Mouse (Mus musculus) embryonic facial prominence, embryonic 13.5 days (tissue): ENCODE measurements around the gene Sprr2d. TPM values are rescaled to one million over a fixed set of nuclear protein-coding genes. Genes with fewer than 3 reads are reported as not detected.

Experiments
- ATAC-seq: fragments of 200-750 bp; cut with Nextera tagmentation; 2 replicates; pipeline ENCODE4 v1.8.0; 2017; ENCODE audit warnings: low read depth; ENCODE audit not compliant: insufficient number of reproducible peaks, insufficient read depth, low FRiP score, low TSS enrichment
- H3K27ac ChIP-seq: fragments of 300-500 bp; sonication (generic); 2 replicates; pipeline ENCODE4 v1.5.1; 2015; ENCODE audit warnings: moderate library complexity, mild to moderate bottlenecking, inconsistent platforms
- H3K27me3 ChIP-seq: fragments of 300-500 bp; sonication (generic); 2 replicates; pipeline ENCODE4 v1.6.1; 2015; ENCODE audit warnings: mild to moderate bottlenecking, inconsistent platforms
- H3K36me3 ChIP-seq: fragments of 300-500 bp; sonication (generic); 2 replicates; pipeline ENCODE4 v1.6.1; 2015; ENCODE audit warnings: mild to moderate bottlenecking, inconsistent platforms
- H3K4me1 ChIP-seq: fragments of 300-500 bp; sonication (generic); 2 replicates; pipeline ENCODE4 v1.6.1; 2015; ENCODE audit warnings: inconsistent platforms
- H3K4me2 ChIP-seq: fragments of 300-500 bp; sonication (generic); 2 replicates; pipeline ENCODE4 v1.6.1; 2015; ENCODE audit warnings: moderate library complexity, mild to moderate bottlenecking, inconsistent platforms
- H3K4me3 ChIP-seq: fragments of 300-500 bp; sonication (generic); 2 replicates; pipeline ENCODE4 v1.5.1; 2015; ENCODE audit warnings: mild to moderate bottlenecking, inconsistent platforms
- H3K9ac ChIP-seq: fragments of 300-500 bp; sonication (generic); 2 replicates; pipeline ENCODE4 v1.6.1; 2015; ENCODE audit warnings: mild to moderate bottlenecking, inconsistent platforms
- H3K9me3 ChIP-seq: fragments of 300-500 bp; sonication (generic); 2 replicates; pipeline ENCODE4 v1.6.1; 2016; ENCODE audit warnings: inconsistent platforms
- WGBS: fragments of 180-500 bp; shearing (Covaris S2); methylation state at CpG from one replicate; pipeline ENCODE4 v1.1.7; 2015; ENCODE audit warnings: mixed read lengths; 5-methylcytosine and 5-hydroxymethylcytosine counted together
- polyA plus RNA-seq: library from polyadenylated mRNA; unstranded; fragments of >200 nt; fragmentation: Nextera tagmentation; extraction: Ambion mirVana; gene quantifications from 2 replicates; pipeline ENCODE4 v1.2.1, GENCODE M21; 2015

Sprr2d gene
- not detected in 2 replicates for polyA plus RNA-seq

GRCm38 (mm10) chr3:92338840-92339239, at the start of gene Sprr2d:
Gene Sprr2d, plus strand, starts transcription at chr3:92339140.
- Histone ChIP-seq H3K27ac (no peak within 1 kb of the TSS), H3K27me3 (no peaks in the 10 kb centered on the region), H3K9me3 (no peaks in the 10 kb centered on the region), H3K4me2 (no peak within 1 kb of the TSS), H3K9ac (no peak within 1 kb of the TSS), H3K4me1 (no peaks in the 10 kb centered on the region), H3K4me3 (no peak within 1 kb of the TSS), H3K36me3 (no peaks in the 10 kb centered on the region)
- ATAC-seq = no peak
- WGBS = 92% methylated on average over 5 of the region's 5 CpGs

DNA sequence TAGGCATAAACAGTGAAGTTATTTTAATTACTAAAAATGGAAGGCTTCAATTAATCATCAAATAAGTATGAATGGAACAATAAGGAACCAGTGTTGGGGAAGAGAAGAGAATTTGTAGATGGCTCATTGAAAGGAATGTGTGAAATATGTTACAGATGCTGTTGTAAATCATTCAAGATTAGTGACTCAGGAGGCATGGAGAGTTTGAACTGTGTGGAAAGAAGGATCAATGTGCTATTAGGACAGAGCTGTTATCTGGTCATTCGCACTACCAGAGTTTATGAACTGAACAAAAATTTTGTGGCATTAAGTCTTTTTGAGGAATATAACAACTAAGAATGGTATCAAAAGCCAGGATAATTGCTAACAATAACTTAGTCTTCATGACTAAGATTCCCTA, 31.5 kb upstream of the Sprr2d start:
- Histone ChIP-seq H3K9me3 (no peaks in the 10 kb centered on the region), H3K4me3 (no peak overlapping the region), H3K9ac (no peak overlapping the region), H3K36me3 (no peaks in the 10 kb centered on the region), H3K27me3 (no peaks in the 10 kb centered on the region), H3K27ac (no peak overlapping the region), H3K4me2 (no peak overlapping the region), H3K4me1 (no peaks in the 10 kb centered on the region)
- 79% methylated on average over 1 of the region's 1 CpGs for WGBS
- ATAC-seq = no peak

GRCm38 (mm10) chr3:92316320-92316719, 22.6 kb upstream of the Sprr2d start, which contains the start of gene Sprr2b:
Gene Sprr2b, plus strand, starts transcription at chr3:92316620.
- no peak for ATAC-seq

GRCm38 (mm10) chr3:92317384-92317783, 21.6 kb upstream of the Sprr2d start:
- H3K9me3 ChIP-seq = no peaks in the 10 kb centered on the region
- H3K27ac ChIP-seq = no peak overlapping the region
- H3K4me3 ChIP-seq = no peak overlapping the region
- no peaks in the 10 kb centered on the region for H3K27me3 ChIP-seq
- H3K4me1 ChIP-seq = no peaks in the 10 kb centered on the region
- 69% methylated on average over 2 of the region's 2 CpGs for WGBS
- H3K4me2 ChIP-seq = no peak overlapping the region
- no peaks in the 10 kb centered on the region for H3K36me3 ChIP-seq
- ATAC-seq = no peak
- H3K9ac ChIP-seq = no peak overlapping the region

More at GRCm38 (mm10) chr3:92316320-92316719, 22.6 kb upstream of the Sprr2d start, which contains the start of gene Sprr2b:
- Histone ChIP-seq H3K4me1 (no peaks in the 10 kb centered on the region), H3K4me3 (no peak within 1 kb of the TSS), H3K9me3 (no peaks in the 10 kb centered on the region), H3K36me3 (no peaks in the 10 kb centered on the region), H3K9ac (no peak within 1 kb of the TSS), H3K27me3 (no peaks in the 10 kb centered on the region), H3K27ac (no peak within 1 kb of the TSS), H3K4me2 (no peak within 1 kb of the TSS)
- WGBS = 80% methylated on average over 2 of the region's 2 CpGs

GRCm38 (mm10) chr3:92336278-92336677, 2.7 kb upstream of the Sprr2d start:
- no peaks in the 10 kb centered on the region for H3K4me1 ChIP-seq

DNA sequence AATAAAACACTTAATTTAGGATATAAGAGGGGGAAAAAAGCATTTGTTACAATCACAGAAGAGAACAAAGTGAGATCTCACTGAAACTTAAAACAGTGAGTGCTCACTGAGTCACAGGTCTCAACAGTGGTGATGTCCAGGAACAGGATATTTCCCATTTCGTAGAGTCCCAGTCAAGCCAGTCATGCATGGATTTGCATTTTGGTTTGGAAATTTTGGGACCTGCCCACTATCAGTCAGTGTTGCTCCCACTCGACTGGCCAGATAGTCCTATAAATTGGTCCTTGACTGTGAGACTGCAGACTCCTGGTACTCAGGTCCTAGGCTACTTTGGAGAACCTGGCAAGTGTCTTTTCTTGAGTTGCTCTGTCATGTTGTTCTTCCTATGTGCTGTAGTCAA, 12.9 kb downstream of the Sprr2d start, which contains the start of gene Sprr2e:
Gene Sprr2e (plus strand): TSS at position 301 of the 400 bp plus-strand sequence.
- WGBS = 78% methylated on average over 2 of the region's 2 CpGs
- ATAC-seq = no peak
- H3K4me3 ChIP-seq = no peak within 1 kb of the TSS
- H3K36me3 ChIP-seq = no peaks in the 10 kb centered on the region
- H3K4me2 ChIP-seq = no peak within 1 kb of the TSS
- no peaks in the 10 kb centered on the region for H3K27me3 ChIP-seq
- no peak within 1 kb of the TSS for H3K27ac ChIP-seq
- H3K9ac ChIP-seq = no peak within 1 kb of the TSS
- H3K9me3 ChIP-seq = no peaks in the 10 kb centered on the region
- H3K4me1 ChIP-seq = no peaks in the 10 kb centered on the region

More at GRCm38 (mm10) chr3:92336278-92336677, 2.7 kb upstream of the Sprr2d start:
- Histone ChIP-seq H3K9ac (no peak overlapping the region), H3K27ac (no peak overlapping the region), H3K27me3 (no peaks in the 10 kb centered on the region), H3K36me3 (no peaks in the 10 kb centered on the region), H3K9me3 (no peaks in the 10 kb centered on the region), H3K4me3 (no peak overlapping the region), H3K4me2 (no peak overlapping the region)
- 74% methylated on average over 1 of the region's 1 CpGs for WGBS
- ATAC-seq = no peak

DNA sequence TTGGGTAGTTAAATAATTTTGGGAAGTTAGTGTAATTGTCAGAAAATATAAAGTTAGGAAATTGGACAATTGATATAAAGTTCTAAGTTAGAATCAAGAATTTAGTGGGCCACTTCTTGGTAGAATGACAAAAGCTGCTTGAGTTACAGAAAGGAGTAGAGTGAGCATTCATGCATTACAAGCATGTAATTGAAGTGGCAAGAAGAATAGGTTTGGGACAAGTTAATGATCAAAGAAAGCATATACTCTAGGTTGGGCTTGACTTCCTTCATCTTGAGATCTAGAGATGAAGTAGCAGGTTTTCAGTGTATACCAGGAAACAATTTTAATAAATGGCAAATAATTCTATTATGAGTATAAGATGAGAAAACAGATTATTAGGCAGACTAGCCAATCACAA, 22.7 kb downstream of the Sprr2d start:
- no peaks in the 10 kb centered on the region for H3K27me3 ChIP-seq
- H3K9ac ChIP-seq = no peak overlapping the region
- ATAC-seq = no peak
- no peaks in the 10 kb centered on the region for H3K4me1 ChIP-seq
- no peak overlapping the region for H3K4me2 ChIP-seq
- no peak overlapping the region for H3K4me3 ChIP-seq
- H3K9me3 ChIP-seq = no peaks in the 10 kb centered on the region
- no peak overlapping the region for H3K27ac ChIP-seq
- H3K36me3 ChIP-seq = no peaks in the 10 kb centered on the region

DNA sequence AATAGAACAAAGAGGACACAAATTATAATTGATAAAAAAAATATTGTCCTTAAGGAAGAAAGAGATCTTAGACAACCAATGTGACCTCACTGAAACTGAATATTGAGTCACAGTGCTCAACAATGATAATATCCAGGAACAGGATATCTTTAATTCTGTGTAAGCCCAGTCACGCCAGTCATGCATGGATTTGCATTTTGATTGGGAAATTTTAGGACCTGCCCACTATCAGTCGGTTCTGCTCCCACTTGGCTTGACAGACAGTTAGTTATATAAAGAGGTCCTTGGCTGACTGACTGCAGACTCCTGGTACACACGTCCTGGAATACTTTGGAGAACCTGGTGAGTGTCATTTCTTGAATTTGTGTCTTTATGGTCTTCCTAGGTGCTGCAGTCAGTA, 25.9 kb downstream of the Sprr2d start, which contains the start of gene Sprr2f:
Gene Sprr2f (plus strand): TSS at position 301 of the 400 bp plus-strand sequence.
- Histone ChIP-seq H3K4me3 (no peak within 1 kb of the TSS), H3K4me2 (no peak within 1 kb of the TSS), H3K27ac (no peak within 1 kb of the TSS), H3K4me1 (no peaks in the 10 kb centered on the region), H3K27me3 (no peaks in the 10 kb centered on the region), H3K36me3 (no peaks in the 10 kb centered on the region), H3K9ac (no peak within 1 kb of the TSS), H3K9me3 (no peaks in the 10 kb centered on the region)
- no peak for ATAC-seq
- WGBS = 61% methylated on average over 3 of the region's 3 CpGs

DNA sequence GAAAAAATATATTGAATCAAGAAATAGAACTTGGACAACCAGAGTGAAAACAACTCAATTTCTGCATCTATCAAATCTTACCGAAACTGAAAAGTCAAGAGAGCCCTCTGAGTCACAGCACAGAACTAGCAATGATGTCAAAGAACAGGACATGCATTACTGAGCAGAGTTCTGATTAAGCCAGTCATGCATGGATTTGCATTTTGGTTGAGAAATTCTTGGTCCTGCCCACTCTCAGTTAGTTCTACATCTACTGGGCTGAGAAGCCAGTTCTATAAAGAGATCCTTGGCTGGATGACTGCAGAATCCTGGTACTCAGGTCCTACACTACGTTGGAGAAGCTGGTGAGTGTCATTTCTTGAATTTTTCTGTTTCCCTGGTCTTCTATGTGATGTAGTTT, 34.7 kb downstream of the Sprr2d start:
- Histone ChIP-seq H3K4me1 (no peaks in the 10 kb centered on the region), H3K9me3 (no peaks in the 10 kb centered on the region), H3K27ac (no peak overlapping the region), H3K9ac (no peak overlapping the region), H3K4me2 (no peak overlapping the region), H3K27me3 (no peaks in the 10 kb centered on the region), H3K36me3 (no peaks in the 10 kb centered on the region), H3K4me3 (no peak overlapping the region)
- ATAC-seq = no peak
- 73% methylated on average over 2 of the region's 2 CpGs for WGBS

DNA sequence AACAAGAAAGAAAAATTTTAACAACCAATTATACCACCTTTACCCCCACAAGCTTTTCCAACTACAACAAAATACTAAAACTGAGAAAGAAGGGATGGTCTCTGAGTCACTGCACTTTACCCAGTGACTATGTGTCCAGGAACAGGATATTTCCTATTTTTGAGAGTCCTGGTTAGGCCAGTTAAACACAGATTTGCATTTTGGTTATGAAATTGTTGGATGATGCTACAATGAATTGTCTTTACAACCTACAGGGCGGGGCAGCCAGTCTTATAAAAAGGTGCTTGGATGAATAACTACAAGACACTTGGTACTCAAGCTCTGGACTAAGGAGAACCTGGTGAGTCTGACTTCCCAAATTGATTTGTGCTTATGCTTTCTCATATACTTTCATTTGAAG, 46.4 kb downstream of the Sprr2d start, which contains the start of gene Sprr2h:
Gene Sprr2h (plus strand): TSS at position 301 of the 400 bp plus-strand sequence.
- Histone ChIP-seq H3K9me3 (no peaks in the 10 kb centered on the region), H3K27ac (no peak within 1 kb of the TSS), H3K4me2 (no peak within 1 kb of the TSS), H3K4me3 (no peak within 1 kb of the TSS), H3K27me3 (no peaks in the 10 kb centered on the region), H3K9ac (no peak within 1 kb of the TSS), H3K36me3 (no peaks in the 10 kb centered on the region), H3K4me1 (no peaks in the 10 kb centered on the region)
- no peak for ATAC-seq
- 72% methylated on average over 1 of the region's 1 CpGs for WGBS
